Mouse (Mus musculus) midbrain, embryonic 11.5 days (tissue): ENCODE results near the gene Gm17190. TPM values are rescaled to one million over a fixed set of nuclear protein-coding genes. Genes with fewer than 3 reads are reported as not detected.
"Not testable (repeated sequence)": the region's sequence is repeated elsewhere in the genome, so short reads cannot be mapped to it uniquely, and the experiment has no call there.

ENCODE experiments used
- ATAC-seq: fragments of 200-750 bp; cut with Nextera tagmentation; 2 replicates; pipeline ENCODE4 v1.8.0; 2017; ENCODE audit warnings: moderate TSS enrichment, moderate library complexity; ENCODE audit not compliant: low FRiP score
- DNase-seq: peaks from one replicate; pipeline ENCODE4 v3.0.0; 2015; ENCODE audit warnings: low spot score; ENCODE audit errors: missing footprints
- H3K27ac ChIP-seq: fragments of 300-500 bp; sonication (generic); 2 replicates; pipeline ENCODE4 v1.5.1; 2014; ENCODE audit warnings: low read depth, low read length
- H3K27me3 ChIP-seq: fragments of 300-500 bp; sonication (generic); 2 replicates; pipeline ENCODE4 v1.6.1; 2014; ENCODE audit warnings: mild to moderate bottlenecking, low read length, moderate library complexity, mixed read lengths; ENCODE audit not compliant: control insufficient read depth, insufficient read depth
- H3K36me3 ChIP-seq: fragments of 300-500 bp; sonication (generic); 2 replicates; pipeline ENCODE4 v1.6.1; 2014; ENCODE audit warnings: mild to moderate bottlenecking, low read length, moderate library complexity, mixed read lengths; ENCODE audit not compliant: control insufficient read depth, insufficient read depth
- H3K4me1 ChIP-seq: fragments of 300-500 bp; sonication (generic); 2 replicates; pipeline ENCODE4 v1.6.1; 2014; ENCODE audit warnings: low read length; ENCODE audit not compliant: control insufficient read depth, insufficient read depth
- H3K4me2 ChIP-seq: fragments of 300-500 bp; sonication (generic); 2 replicates; pipeline ENCODE4 v1.6.1; 2014; ENCODE audit warnings: mild to moderate bottlenecking, moderate library complexity
- H3K4me3 ChIP-seq: fragments of 300-500 bp; sonication (generic); 2 replicates; pipeline ENCODE4 v1.5.1; 2014; ENCODE audit warnings: low read depth, low read length
- H3K9ac ChIP-seq: fragments of 300-500 bp; sonication (generic); 2 replicates; pipeline ENCODE4 v1.6.1; 2014; ENCODE audit warnings: low read length
- H3K9me3 ChIP-seq: fragments of 300-500 bp; sonication (generic); 2 replicates; pipeline ENCODE4 v1.6.1; 2016; ENCODE audit warnings: low read length; ENCODE audit not compliant: control insufficient read depth
- WGBS: fragments of 180-500 bp; shearing (Covaris S2); extraction: QIAGEN DNeasy Blood & Tissue Kit; methylation state at CpG from one replicate; pipeline ENCODE4 v1.1.7; 2014; 5-methylcytosine and 5-hydroxymethylcytosine counted together
- polyA plus RNA-seq: library from polyadenylated mRNA; unstranded; fragments of >200 nt; fragmentation: Nextera tagmentation; extraction: Ambion mirVana; gene quantifications from 2 replicates; pipeline ENCODE4 v1.2.1, GENCODE M21; 2014

Gene Gm17190
- polyA plus RNA-seq, result not detected in 2 replicates

DNA sequence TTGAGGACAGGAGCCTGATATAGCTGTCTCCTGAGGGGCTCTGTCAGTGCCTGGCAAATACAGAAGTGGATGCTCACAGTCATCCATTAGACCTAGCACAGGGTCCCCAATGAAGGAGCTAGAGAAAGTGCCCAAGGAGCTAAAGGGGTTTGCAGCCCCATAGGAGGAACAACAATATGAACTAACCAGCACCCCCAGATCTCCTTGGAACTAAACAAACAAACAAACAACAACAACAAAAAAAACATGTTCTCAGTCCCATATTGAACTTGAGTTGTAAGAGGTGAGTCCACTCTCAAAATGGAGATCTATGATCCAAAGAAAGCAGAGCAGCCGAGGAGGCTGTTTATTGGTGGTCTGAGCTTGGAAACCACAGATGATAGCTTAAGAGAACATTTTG is at the start of gene Gm17190:
Gene Gm17190 (plus strand): TSS at position 301 of the 400 bp plus-strand sequence.
- H3K9me3 ChIP-seq, H3K36me3 ChIP-seq, H3K4me1 ChIP-seq, H3K9ac ChIP-seq, DNase-seq, ATAC-seq, H3K4me3 ChIP-seq, H3K27ac ChIP-seq, H3K27me3 ChIP-seq, H3K4me2 ChIP-seq: not testable (repeated sequence)
- WGBS, result 88% methylated on average over 1 of the region's 1 CpGs

DNA sequence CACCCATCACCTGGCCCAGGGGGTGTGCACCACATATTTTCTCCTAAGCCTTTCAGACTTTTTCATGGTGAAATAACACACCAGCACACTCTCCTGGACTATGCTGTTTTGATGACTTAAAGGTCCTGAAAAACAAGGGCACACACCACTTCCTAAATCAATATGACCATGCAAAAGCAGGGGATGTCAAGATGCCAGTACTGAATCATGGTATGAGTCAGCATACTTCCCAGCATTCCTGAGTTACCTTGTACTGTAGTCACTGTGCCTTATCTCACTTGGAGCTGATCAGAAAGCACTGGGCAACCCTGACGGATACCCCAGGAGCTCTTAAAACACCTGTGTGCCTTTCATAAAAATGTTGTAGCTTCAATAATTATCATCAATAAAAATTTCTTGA is 42.3 kb upstream of the Gm17190 start:
- Histone ChIP-seq H3K4me2 (no peak overlapping the region), H3K27ac (no peak overlapping the region), H3K4me1 (no peaks in the 10 kb centered on the region), H3K27me3 (no peaks in the 10 kb centered on the region), H3K4me3 (no peak overlapping the region), H3K9me3 (no peaks in the 10 kb centered on the region), H3K36me3 (no peaks in the 10 kb centered on the region), H3K9ac (no peak overlapping the region)
- ATAC-seq, result no peak
- DNase-seq, result peak; percentile 47
- 80% methylated on average over 1 of the region's 1 CpGs for WGBS

DNA sequence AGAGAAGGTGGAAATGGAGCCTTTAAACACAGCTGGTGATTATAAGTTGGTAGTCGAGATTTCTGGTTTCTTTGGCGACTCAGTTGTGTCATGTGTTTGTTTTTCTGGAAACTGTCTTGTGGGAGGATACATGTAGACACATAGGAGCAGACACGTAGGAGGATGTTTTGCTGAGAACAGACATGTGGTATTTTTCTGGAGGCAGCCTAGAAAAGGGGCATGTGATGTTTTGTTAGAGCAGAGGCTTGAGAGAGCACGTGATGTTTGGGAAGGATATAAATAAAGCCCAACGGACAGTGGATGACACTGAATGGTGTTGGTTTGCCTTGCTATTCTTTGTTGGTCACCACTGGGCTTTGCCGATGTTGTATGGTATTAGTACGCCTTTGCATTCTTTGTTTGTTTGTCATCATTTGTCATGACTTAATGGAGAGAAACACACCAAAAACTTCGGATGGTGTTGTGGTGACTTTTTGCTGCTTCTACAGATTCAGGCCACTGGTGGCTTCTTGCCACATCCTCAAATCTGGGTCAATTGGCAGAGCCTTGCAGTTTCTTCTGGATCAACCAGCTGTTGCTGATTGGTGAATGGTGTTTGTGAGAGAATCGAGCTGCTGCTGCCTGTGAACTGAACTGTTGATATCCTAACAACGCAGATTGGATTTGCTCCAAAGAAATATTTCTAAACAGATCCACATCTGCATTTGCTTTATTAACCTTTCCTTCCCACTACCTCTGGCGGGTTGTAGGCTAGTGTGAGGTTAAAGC is 41.4 kb upstream of the Gm17190 start:
- no peaks in the 10 kb centered on the region for H3K36me3 ChIP-seq
- no peak overlapping the region for H3K27ac ChIP-seq
- no peaks in the 10 kb centered on the region; the same call in 1 of the 2 replicates for H3K4me1 ChIP-seq
- no peaks in the 10 kb centered on the region for H3K27me3 ChIP-seq
- H3K4me3 ChIP-seq, result no peak overlapping the region
- ATAC-seq (no peak), DNase-seq (no peak)
- H3K4me2 ChIP-seq, result no peak overlapping the region
- 85% methylated on average over 11 of the region's 11 CpGs for WGBS
- H3K9me3 ChIP-seq, result no peaks in the 10 kb centered on the region
- no peak overlapping the region for H3K9ac ChIP-seq

DNA sequence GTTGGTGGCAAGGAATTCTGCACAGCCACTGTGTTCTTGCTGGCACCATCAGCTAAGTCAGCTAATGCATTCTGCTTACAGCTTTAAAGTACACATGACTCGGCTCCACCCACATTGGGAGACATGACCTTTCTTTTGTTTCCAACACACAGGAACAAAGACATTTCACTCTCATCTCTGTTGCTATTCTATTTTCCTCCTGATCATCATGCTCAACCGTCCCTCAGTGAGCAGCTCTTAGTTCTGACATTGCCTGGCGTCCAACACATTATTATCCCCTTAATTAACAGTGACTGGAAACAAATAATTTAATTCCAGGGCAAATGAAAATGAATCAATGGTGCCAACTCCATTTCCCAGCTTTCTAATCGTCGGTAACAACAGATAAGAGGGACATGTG is 36.5 kb upstream of the Gm17190 start:
- no peaks in the 10 kb centered on the region for H3K36me3 ChIP-seq
- no peak overlapping the region for H3K27ac ChIP-seq
- no peaks in the 10 kb centered on the region for H3K27me3 ChIP-seq
- ATAC-seq (no peak), DNase-seq (no peak)
- no peak overlapping the region for H3K4me2 ChIP-seq
- H3K4me1 ChIP-seq, result no peaks in the 10 kb centered on the region; the same call in 1 of the 2 replicates
- 56% methylated on average over 5 of the region's 5 CpGs for WGBS
- H3K9me3 ChIP-seq, result no peaks in the 10 kb centered on the region
- no peak overlapping the region for H3K9ac ChIP-seq
- H3K4me3 ChIP-seq, result no peak overlapping the region

DNA sequence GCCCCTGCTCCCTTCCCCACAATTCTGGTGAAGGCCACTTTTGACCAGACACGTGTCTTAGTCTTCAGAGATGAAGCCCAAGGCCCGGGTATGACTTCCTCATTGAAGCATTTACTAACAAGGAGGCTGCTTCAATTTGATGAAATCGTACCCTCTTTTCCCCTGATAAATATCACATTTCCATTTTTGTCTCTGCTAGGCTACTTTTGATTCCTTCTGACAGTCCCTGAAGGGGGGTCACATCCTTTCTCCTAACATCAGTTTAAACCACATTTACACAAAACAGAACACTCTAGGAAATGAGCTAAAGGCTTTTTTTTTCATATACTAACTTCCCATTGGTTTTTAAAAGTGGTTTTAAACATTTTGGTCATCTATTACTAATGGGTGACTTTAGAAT is 29.1 kb upstream of the Gm17190 start:
- Histone ChIP-seq H3K27ac (no peak overlapping the region), H3K4me1 (no peaks in the 10 kb centered on the region), H3K9ac (no peak overlapping the region), H3K9me3 (no peaks in the 10 kb centered on the region), H3K4me2 (no peak overlapping the region), H3K27me3 (no peaks in the 10 kb centered on the region), H3K36me3 (no peaks in the 10 kb centered on the region), H3K4me3 (no peak overlapping the region)
- 92% methylated on average over 3 of the region's 3 CpGs for WGBS
- DNase-seq, result no peak
- ATAC-seq, result no peak

DNA sequence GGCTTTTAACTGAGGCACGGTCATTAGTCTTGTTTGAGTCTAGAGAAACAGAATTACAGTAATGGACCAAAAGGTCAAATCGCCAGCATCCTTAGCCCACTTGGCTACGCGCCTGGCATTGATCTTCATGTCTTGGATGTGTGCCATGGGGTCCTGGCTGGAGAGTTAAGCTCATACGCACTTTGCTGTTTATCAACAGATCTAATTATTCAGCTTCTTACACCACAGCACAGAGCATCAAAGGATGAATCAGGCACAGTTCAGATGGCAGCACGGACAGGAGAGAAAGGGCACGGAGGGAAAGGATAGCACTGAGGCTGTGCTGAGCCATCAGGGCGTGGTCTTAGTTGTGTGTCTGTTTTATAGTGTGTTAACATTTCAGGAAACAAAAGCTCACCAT is 8.3 kb upstream of the Gm17190 start:
- DNase-seq (no peak), ATAC-seq (no peak)
- no peak overlapping the region for H3K4me2 ChIP-seq
- no peak overlapping the region for H3K4me3 ChIP-seq
- no peak overlapping the region for H3K27ac ChIP-seq
- H3K4me1 ChIP-seq, result no peaks in the 10 kb centered on the region
- H3K27me3 ChIP-seq, result no peaks in the 10 kb centered on the region
- H3K9me3 ChIP-seq, result no peaks in the 10 kb centered on the region
- H3K36me3 ChIP-seq, result no peaks in the 10 kb centered on the region
- 81% methylated on average over 8 of the region's 8 CpGs for WGBS
- H3K9ac ChIP-seq, result no peak overlapping the region

DNA sequence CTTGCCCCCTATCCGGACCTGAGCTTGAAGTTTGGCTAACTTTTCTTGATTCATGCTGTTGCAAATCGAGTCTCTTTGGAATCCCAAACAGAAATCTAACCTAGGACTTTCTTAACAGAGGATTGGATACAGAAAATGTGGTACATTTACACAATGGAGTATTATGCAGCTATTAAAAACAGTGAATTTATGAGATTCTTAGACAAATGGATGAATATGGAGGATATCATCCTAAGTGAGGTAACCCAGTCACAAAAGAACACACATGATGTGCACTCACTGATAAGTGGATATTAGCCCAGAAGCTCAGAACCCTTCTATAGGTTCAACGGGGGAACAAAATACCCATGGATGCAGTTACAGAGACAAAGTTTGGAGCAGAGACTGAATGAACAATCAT is 578 bp upstream of the Gm17190 start, which contains the start of gene Gm20075:
Gene Gm20075 (minus strand): TSS at position 101 of the 400 bp plus-strand sequence.
- not testable (repeated sequence) for H3K36me3 ChIP-seq, ATAC-seq, H3K27me3 ChIP-seq, H3K4me2 ChIP-seq, H3K4me1 ChIP-seq, H3K4me3 ChIP-seq, DNase-seq, H3K9me3 ChIP-seq, H3K27ac ChIP-seq, H3K9ac ChIP-seq
- WGBS, result 91% methylated on average over 3 of the region's 3 CpGs

DNA sequence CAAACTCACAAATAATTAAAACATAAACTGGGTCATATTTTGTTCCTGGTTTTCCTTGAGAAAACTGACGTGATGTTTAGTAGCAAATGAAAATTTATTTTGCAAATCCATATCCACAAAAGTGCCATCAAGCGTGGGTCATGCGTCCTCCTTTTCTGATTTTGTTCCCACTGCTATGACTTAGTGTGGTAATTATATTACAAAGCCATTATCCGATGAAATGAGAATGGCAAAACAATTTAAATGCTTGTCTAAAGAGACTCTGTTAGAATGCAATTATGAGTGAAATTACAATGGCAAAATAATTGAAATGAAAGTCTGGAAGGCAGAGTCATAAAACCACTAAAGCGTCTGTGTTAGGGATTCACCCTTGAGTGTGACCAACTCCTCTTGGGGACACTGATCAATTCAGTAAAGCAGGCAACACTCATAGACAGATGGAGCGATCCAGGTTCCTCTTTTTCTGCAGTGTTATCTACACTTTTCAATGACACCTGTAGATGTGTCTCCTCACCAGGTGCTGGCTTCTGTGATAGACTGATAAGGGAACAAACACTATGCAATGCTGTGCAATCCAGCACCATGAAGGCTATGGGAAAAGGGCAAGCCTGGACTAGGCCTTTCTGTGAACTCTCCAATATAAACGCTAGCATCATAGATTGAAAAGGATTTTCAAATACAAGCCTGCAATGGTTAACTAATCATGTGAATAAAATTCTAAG is 3.9 kb downstream of the Gm17190 start:
- H3K4me3 ChIP-seq, result no peak overlapping the region
- H3K36me3 ChIP-seq, result no peaks in the 10 kb centered on the region
- no peaks in the 10 kb centered on the region for H3K9me3 ChIP-seq
- no peak overlapping the region for H3K27ac ChIP-seq
- no peak overlapping the region for H3K4me2 ChIP-seq
- 88% methylated on average over 7 of the region's 7 CpGs for WGBS
- H3K27me3 ChIP-seq, result no peaks in the 10 kb centered on the region
- ATAC-seq (no peak), DNase-seq (no peak)
- no peaks in the 10 kb centered on the region for H3K4me1 ChIP-seq
- H3K9ac ChIP-seq, result no peak overlapping the region

DNA sequence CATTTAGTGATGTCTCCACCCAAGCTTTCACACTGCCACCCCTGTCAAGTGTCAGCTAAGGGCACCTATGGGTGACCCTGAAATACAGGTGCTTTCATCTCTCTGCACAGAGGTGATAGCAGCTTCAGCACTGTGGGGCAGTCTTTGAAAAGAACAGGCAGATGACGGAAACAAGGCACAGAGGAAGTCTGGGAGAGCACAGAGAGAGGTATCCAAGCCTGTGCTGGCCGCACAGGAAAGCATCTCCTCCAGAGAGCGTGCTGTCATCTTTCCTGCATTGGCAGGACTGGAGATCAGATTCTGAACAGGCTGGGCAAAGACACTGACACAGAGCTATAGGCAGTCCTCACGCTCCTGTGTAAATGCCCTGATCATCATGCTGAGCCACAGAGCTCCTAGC is 9.1 kb downstream of the Gm17190 start:
- H3K9ac ChIP-seq, result no peak overlapping the region
- DNase-seq, result peak; percentile 53
- no peak overlapping the region for H3K4me3 ChIP-seq
- WGBS, result 73% methylated on average over 4 of the region's 4 CpGs
- no peaks in the 10 kb centered on the region for H3K27me3 ChIP-seq
- H3K4me2 ChIP-seq, result no peak overlapping the region
- no peak for ATAC-seq
- no peaks in the 10 kb centered on the region for H3K9me3 ChIP-seq
- no peaks in the 10 kb centered on the region for H3K36me3 ChIP-seq
- no peak overlapping the region for H3K27ac ChIP-seq
- H3K4me1 ChIP-seq, result no peaks in the 10 kb centered on the region
